Mouse (Mus musculus): ENCODE data around the gene Efcab1. TPM values are rescaled to one million over a fixed set of nuclear protein-coding genes. Genes with fewer than 3 reads are reported as not detected.

Gene Efcab1
- polyA plus RNA-seq (2012; rRNA removed; ENCODE audit: low replicate concordance): 0.29 and 0.66 TPM in 2 replicates

GRCm38 (mm10) chr16:14906393-14907100 is at the start of gene Efcab1:
Gene Efcab1 (plus strand): TSS chr16:14906606.

Measured in subcutaneous adipose tissue, adult 2 months (tissue).